Mouse (Mus musculus) cerebellum, adult 18-20 months (tissue): ENCODE data around the gene Hhat.

Source experiments
- DNase-seq, 2 experiments: peaks; one replicate each; pipeline ENCODE4 v3.0.0; 2021

Gene Hhat

DNA sequence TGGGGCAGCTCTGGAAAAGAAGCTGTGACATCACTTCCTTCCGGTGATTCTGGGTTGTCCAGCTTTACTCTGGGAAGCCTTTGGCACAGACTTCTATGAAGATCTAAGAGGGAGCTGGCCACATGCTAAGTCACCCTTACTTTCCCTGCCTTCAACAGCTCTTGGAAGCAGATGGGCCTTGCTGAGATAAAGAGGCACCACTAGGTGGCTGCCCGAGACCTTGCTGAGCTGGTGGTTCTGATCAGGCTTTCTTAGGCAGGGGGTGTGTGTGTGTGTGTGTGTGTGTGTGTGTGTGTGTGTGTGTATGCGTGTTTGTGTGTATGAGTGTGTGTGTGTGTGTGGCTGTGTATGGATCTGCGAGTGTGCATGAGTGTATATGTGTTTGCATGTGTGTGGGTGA, 13.4 kb upstream of the Hhat start:
- peak; percentile 19 to 30 for DNase-seq

DNA sequence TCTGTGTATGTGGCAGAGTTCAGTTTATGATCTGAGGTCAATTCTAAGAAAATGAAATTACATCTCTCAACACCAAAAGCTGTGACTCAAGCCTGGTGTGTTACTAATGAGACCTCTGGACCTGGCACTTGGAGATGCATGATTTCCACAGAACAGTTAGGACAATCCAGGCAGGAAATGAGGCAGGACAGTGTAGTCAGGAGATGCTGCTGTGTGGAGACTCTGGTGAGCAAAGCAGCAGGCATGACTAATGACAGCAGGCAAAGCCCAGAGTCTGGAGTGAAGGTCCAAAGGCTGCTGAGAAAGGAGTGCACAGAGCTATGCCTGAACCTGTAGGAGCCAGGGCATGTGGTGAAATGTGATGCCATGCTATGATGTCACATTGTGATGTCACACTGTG, 10.2 kb upstream of the Hhat start:
- DNase-seq = no peak

DNA sequence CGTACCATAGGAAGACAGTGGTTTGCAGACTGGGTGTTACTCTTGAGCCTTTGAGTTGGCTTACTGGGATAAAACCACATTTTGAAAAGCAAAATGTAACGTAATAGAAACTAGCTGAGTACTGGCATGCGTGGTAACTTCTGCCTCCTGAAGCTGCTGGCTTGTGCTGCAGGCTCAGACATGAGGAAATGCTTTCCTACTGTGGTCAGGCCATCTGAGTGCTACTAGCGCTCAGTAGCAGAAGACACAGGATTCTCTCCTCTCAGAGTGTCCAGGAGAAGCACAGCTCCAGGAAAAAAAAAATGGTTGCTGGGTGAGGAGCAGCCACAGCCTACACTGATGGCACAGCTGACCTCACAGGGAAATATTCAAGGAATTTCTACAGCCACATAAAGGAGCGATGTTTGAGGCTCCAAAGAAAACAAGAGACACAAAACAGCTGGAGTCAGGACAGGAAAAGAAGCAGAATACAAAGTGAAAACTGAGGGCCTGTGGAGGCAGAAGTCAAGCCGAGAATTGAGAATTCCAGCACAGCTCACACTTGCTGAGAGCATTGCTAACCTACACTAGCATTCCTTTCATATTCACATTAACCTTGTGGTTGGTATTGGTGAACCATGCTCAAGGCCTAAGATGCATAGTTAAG, 8.0 kb upstream of the Hhat start:
- no peak for DNase-seq

DNA sequence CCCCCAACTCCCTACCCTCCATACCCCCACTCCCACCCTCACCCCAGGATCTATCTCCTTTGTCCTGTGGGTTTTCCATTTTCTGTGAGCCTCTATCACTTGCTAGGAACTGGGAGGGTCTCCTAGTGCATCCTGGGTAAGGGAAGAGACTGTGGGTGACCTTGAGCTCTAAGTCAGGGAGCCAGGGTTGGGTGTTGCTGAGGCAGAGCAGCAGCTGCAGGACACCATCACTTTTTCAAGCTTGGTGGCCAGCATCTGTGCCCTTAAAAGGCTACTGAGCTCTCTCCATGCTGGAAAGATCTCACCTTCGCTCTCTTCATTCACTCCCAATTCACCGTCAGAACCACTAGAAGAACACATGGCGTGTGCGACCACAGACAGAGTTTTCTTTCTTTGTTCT, 7.2 kb upstream of the Hhat start:
- DNase-seq = no peak

DNA sequence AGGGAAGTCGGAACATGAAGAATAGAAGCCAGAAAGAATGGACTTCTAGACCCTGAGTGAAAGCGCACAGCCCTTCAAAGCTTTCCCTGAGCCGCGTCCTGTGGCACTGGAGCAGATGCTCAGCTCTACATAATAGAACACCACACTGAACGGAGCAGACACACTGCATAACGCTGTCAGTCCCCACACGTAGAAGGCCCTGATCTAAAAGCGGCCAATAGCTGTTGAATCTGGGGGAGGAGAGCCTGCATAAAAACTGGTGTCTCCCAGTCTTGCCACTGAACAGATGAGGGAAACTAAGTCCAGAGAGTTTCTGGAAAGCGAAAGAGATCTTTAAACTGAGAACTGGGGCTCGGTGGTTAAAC, 911 bp downstream of the Hhat start:
- DNase-seq = peak; percentile 20 to 48

DNA sequence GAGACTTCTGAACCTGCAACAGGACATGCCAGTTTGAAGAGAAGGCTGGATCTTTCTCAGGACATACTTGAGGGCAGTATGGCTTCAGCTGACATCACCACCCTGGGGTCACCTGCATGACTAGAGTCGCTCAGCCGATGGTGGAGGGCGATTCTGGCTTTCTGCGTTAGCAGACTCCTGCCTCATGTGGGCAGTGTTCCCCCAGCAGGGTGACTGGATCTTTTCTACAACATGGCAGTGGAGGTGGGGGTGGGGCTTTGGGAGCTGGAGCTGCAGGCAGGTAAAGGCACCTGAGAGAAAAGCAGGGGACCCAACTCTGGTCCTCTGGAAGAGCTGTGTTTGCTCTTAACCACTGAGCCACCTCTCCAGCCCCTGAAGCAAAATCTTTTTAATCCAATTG, 5.5 kb downstream of the Hhat start:
- DNase-seq = no peak

DNA sequence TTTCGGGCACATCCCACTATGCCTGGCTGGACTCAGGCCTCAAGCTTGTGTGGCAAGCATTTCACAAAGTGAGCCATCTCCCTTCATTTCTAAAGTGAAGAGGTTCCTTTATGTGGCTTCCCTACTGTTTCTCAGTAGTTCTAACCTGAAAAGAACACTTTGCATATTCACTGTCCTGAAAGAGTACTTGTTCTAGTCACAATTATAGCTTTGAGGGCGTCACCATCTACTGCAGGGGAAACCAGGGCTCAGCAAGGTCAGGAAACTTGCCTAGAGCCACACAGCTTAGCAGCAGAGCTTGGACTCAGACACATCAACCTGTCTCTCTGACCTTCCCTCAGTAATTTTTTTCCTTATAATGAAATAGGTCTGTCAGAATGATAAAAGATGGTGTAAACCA, 6.5 kb downstream of the Hhat start:
- no peak for DNase-seq

DNA sequence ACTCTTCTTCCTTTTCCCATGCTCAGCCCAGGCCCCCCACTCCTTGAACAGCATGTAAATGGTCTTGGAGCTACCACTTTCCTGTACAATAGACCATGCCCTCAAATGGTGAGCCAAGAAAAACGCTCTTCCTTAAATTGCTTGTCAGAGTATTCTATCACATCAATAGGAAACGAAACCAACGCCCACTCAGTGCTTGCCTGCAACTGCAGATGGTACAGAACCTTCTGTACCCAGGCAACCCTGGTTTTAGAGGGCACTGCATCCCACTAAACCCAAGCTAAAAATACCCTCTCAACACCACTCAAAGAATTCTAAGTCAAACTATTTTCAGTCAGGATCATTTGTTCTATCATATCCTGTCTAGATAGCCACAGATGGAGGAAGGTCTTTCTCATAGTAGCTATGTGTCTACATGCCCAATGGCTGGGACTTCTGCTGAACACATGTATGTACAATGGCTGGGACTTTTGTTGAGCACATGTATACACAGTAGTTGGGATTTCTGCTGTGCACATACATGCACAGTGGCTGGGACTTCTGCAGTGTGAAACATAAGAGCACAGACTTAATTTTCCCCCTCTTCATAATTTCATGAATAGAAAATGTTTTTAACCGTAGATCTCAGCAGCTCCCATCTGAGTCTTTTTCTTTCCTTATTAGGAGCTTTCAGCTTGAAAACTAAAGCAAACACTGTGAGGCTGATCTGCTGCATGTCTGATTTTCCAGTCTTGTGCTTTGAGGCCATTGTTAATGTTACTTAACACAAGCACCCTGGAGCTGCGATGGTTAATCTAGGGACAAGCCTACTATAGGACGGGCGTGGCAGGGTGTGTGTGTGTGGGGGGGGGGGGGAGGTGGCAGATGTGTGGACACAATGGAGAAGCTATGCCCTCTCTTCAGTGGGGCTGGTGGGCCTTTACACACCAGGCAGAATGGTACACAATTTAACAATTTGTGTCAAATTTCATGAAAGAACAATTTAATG, 7.8 kb downstream of the Hhat start:
- DNase-seq = no peak

DNA sequence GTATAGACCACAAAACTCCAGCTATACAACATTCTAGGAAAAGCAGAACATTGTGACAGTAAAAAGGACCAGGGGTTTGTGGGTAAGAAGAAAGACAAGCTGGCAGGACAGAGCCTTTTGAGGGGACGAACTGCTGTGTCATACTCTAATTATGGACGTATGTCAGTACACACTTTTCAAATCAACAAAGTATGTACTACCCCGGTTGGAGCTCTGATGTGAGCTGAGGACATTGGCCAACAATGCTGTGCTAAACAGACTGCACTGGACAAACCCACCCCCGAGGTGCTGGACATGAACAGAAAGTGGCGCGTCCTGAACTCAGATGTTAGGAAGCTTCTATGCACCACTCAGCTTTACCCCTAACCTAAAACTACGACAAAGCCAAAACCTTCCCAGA, 14.3 kb downstream of the Hhat start:
- no peak for DNase-seq

DNA sequence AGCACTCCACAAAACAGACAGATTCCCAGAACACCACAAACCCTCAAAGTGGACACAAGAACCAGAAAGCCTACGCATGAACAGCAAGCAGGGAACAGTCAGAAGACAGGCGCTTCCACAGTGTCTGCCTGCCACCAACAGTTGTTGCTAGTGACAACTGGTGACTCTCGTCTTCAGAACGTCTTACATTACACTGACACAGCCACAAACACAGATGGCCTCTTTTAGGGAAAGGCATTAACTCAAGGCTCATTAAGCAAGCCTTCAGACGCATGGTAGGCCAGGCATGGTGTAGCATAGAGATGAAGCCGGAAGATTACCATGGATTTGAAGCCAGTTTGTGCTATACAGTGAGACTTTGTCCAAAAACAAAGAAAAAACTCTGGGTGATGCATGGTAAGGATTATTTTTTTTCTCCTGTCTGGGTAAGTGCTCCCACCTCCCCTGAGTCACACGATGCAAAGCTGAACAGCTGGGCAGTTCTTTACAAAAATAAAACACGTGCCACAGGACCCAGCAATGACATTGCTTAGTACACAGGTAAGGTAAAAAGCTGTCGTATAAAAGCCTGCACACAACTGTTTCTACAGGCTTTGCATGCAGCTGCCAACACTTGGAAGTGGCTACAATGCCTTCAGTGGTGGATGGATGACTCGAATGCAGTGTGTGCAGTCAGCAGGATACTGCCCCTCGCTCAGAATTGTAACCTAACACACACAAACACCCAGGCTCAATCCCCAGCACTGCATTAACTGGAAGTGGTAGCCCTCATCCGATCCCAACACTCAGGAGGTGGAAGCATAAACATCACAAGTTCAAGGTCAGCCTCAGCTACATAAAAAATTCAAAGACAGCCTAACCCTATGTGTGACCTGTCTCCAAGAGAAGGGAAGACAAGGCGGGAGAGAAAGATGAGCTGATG, 15.1 kb downstream of the Hhat start:
- no peak for DNase-seq

DNA sequence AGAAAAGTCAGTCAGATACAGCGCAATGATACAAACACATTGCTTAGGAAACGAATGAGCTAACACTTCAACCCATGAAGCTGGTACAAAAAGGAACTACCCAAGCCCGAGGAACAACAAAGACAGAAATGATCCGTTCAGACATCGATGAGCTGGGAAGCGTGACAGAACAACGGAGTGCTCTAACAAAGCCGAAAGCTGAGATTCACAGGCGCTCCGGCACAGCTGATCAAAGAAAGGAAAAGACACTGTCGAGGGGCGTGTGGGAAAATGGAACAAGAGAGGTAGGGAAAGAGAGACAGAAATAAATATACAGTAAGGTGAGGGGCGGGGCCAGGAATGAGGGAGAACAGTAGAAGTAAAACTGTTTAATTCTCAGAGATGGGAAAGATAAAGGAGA, 15.8 kb downstream of the Hhat start:
- no peak for DNase-seq

DNA sequence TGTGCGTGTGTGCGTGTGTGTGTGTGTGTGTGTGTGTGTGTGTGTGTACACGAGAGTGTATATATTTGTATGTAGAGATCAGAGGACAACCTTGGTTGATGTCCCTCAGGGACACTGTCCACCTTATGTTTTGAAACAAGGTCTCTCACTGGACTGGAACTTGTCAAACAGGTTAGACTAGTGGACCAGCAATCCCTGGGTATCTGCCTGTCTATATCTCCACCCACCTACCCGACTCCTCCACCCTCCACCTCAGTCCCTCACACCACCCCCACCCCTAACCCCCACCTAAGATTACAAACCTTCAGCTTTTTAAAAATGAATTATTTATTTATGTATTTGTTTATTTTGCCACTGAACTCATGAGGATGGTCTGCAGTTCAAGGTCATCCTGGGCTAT, 16.8 kb downstream of the Hhat start:
- DNase-seq = no peak

DNA sequence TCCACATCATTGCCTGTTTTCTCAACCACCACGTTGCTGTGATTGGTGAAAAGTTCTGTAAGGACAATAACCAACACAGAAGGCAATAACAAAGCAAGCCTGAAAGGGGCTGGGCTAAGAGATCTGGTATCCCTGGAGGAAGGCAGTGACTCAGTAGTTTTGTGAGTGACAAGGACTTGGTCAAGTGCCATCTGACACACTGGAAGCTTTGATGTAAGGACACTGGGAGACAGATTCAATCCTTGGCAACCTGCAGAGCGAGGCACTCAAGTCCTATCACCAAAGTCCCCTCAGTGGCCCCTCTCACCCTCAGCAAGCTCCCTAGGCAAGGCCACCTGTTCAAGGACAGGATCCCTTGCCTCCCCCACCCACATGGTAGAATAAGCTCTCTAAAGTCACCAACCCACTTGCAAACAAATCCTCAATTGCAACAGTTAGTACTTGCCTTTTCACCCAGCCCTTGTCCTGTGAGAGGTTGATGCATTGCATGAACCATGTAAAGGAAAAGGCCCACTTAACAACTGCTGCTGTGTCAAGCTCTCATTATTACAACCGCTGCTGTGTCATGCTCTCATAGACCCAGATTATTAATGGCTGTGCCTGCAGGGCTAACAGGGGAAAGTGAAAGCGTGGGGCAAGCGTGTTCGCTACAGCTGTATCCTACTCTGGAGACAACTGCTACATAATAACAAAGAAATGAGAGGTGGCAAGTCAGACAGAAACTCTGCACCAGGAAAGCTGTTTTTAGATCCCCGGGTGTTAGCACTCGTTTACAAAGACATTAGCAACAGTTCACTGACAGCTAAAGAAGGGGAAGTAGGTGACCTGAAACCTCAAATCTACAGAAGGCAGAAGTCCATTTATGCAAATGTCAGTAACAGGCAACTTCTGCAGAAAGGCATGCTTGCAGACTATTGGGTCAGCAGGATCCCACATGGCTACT, 18.1 kb downstream of the Hhat start:
- DNase-seq = no peak

DNA sequence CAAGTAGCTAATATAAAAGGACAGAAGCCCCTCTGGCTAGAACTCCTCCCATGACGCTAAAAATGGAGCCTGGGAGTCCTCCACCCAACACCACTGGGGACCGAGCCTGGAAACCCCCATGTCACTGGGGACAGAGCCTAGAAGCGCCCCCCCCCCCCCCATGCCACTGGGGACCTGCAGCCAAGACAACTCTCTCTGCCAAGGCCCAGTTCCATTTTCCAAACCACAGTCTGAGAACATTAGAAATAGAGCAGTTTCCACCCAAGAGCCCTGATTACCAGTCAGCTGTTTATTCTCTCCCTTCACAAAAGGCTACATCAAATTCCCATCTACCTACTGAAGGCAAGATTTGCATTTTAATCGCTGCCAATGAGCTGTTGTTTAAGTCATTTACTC, 21.0 kb downstream of the Hhat start:
- no peak for DNase-seq

DNA sequence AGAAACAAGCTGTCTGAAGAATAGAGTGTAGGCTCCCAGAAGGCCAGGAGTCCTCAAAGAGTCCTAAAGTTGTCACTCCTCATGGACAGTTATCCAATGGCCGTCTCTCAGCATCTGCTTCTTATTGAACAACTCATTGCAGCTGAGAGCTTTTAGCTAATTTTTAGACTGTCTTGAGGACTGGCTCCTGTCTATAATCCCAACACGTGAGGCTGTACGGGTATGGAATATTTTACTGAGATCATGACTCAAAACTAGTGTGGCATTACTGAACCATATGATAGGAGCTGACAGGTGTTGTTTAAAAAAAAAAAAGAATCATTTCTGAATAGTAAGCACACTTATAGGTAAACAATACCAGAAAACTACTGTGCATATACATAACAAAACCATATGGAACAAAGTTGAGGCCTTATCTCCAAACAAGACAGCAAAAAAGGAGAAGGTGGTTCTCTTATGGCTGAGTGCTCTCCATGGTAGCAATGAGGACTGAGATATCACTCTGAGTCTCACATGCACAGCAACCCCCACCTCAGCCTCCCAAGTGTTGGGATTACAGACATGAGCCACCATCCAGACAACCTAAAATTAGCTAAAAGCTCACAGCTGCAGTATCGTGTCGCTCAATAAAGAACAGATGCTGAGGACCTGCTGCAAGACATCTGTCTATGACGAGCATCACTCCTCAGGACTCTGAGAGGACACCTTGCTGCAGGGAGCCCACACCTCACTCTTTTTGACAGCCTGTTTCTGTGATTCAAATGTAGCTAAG, 21.6 kb downstream of the Hhat start:
- DNase-seq = no peak

DNA sequence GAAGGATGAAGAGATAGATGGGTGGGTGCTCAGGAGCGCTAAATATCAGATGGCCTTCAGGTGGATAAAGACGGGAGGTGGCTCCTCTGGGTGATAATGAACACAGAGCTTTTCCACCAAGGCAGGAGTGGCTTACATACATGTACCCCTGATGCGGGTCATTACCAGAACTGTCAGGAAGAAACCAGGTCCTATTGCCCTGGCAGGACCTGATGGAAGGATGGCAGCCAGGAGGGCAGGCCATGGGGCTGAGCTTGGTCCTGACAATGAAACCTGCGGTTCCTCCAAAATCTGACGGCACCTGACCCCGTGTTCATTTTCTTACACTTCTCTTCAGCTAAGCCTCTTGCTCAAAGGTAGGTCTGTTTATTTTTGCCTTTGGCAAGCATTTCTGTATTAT, 24.8 kb downstream of the Hhat start:
- DNase-seq = no peak

DNA sequence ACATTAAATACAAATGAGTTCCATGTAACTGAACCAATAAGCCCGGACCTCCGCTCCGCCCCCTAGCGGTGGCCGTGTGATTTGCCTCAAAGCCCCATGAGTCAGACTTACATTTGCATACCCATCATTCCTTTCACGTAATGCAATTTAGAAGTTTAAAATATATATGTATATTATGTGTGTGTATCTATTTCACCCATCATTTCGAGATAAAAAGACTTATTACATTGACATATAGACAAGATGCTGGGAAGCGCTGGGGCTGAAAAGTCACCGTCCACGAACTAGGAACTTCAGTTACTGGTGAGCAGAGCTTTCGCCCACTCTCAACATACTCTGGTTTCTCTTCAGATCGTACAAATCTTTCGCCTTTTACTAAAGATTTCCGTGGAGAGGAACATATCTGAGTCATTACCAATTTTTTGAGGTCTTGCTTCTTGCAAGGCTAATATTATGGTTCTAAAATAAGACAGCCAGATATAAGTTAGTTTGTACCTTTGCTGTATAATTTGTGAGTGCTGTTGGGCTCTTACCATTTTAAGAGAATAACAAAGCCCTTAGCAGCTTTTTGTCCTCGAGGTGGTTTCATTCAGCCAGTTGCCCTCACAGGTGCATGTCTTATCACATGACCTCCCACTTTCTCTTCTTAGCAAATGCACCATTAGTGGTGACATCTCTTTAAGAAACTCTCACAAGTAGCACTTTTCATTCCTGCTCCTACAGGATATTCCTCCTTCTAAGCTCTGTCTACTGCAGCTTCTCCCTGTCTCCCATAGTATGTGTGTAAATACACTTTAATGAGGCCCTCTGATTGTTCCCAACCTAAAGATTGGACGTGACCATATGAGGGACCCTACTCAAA, 25.6 kb downstream of the Hhat start:
- peak in 1 of 2 experiments; percentile 14 for DNase-seq

DNA sequence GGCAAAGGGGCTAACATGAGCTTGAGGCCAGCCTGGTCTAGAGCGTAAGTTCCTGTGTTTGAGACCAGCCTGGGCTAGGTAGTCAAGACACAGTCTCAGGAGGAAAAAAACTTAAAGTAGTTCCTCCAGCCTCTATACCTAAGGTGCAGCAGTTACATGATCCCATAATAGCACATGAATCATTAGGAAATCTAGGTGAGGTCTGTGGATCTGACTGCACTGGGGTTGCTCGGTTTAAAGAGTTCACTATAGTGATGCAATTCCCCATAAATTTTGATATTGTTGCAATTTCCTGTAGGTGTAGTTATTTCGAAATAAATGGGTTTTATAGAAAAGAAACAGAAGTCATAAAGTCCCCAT, 26.2 kb downstream of the Hhat start:
- no peak for DNase-seq

DNA sequence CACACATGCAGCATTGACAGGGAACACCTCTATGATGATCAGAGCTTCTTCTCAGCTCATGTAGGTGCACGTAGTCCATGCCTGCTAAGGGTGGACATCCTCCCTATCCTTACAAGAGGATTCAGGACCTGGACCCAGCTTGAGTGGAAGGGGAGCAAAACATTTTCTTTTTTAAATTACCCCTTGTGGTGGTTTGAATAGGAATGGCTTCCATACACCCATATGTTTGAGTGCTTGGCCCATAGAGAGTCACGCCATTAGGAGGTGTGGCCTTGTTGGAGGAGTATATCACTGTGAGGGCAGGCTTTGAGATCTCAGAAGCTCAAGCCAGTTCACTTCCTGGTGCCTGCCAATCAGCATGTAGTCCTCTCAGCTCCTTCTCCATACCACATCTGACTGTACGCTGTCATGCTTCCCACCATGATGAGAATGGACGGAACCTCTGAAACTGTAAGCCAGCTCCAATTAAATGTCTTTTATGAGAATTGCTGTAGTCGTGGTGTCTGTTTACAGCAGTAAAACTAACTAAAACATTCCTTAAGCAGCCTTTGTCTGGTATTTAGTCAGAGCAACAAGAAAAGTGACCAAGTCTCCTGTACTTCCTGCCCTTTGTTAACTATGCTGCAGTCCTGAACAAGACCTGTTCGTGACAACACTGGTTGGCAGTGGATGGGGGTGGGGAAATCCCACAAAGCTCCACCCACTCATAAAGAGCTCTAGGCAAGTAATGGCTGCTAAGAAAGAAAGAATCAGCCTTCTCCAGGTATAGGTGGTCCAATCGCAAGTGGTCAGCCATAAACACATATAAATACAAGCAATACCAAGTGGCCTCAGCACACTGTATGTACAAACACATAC, 28.4 kb downstream of the Hhat start:
- no peak for DNase-seq
